Mouse (Mus musculus) layer of hippocampus, postnatal 36 days (tissue): Measurements from ENCODE around the gene Setmar. TPM values are rescaled to one million over a fixed set of nuclear protein-coding genes. Genes with fewer than 3 reads are reported as not detected.

Source experiments
- DNase-seq, 2 experiments: peaks; one replicate each; pipeline ENCODE4 v3.0.0; 2022
- total RNA-seq, 2 experiments: library from RNA; stranded (reverse); gene quantifications; 2 replicates each; pipeline ENCODE4 v1.2.3; 2021

The Setmar gene
- total RNA-seq, 2 experiments from 2014 or later = 9.2 to 9.3 TPM

DNA sequence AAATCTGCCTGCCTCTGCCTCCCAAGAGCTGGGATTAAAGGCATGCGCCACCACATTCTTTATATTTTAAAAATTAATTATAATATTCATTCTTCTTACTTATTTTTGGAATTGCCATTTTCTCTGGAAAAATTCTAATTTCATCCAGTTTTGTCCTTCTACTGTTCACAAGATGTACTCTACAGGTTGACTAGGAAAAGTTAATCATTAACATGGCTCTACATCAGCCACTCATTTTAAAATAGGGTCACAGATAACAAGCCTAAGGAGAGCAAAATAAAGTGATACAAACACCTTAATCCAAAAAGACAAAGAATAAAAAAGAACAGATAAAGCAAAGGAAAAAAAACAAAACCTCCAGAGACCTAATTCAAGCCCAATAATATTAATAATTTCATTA lies 50.1 kb downstream of the Setmar start:
- DNase-seq = no peak

DNA sequence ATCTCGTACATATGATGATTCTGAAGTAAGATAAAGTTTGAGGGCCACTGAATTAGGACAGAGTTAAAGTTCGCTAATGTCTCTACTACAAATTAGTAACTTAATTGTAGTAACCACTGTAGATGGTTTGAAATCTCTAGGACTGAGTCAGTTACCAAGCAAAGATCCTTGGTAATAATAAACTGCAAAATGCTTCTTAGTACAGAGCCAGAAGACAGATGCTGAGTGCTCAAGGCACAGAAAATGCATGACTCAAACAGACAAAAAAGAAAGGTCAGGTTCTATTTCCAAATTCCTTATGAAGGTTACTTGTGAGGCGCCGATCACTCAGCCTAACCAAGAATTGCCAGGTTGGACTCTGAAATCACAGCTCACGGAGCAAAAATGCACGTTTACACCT lies 53.0 kb downstream of the Setmar start:
- DNase-seq = no peak

DNA sequence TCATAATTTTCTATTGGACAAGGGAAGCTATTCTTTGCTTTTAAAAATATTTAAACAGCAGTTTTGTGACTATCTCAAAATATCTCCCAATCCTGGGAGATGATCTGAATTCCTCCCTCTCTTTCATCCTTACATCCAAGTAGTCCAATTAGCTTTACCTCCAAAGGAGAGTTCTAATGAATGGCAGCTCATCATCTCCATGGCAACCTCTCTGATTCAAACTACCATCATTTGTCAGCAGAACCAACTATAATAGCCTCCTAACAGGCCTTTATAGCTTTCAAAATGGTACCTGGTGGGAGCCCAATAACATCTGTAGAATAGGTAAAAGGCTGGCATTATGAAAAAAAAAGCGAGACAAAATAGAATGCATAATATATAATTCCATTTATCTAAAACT lies 60.6 kb downstream of the Setmar start:
- no peak for DNase-seq

DNA sequence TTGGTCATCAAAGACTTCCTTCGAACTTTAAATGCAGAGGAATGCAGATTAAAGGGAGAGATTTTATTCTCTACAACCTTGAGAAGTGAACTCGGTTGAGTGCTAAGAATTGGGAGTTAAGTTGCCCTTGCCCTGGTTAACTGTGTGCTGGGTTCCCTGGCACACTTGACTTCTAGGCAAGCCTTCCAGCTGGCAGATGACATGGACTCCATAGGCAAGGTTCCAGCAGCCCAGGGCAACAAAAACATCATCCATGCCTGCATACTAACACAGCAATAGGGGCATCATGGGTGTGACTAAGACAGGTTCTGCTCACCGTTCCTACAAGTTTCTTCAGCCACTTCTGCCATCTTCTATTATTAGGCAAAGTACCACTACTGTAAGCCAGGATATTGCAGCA lies 61.8 kb downstream of the Setmar start:
- no peak for DNase-seq

Other genes starting within 250 kb of the Setmar start
- 10 to 100 TPM; 18.5 to 18.9 TPM for gene Sumf1, start 120.5 kb downstream of the Setmar start, total RNA-seq
- gene Itpr1, start 148.1 kb downstream of the Setmar start, total RNA-seq = 100 to 1,000 TPM; 290 to 296 TPM